32 mouse cellular contexts compared by ENCODE assay signal in the genomic region with DNA sequence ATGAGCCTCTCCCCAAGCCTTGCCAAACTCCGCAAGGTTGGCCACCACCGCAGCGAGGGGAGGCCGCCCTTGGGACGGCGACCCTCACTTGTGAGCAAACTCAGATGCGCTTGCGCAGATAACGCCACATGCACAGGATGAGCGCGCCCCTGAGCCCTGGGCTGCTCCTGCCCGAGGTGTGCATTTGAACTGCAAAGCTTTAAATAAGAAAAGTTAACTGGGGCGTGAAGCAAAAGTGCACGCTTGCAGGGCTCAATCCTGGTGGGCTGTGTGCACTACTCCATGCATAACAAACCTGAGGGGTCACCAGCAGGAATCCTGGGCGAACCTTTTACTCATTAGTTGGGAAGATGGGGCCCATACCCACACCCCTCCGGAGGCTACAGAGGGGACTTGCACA. TPM values are rescaled to one million over a fixed set of nuclear protein-coding genes. Genes with fewer than 3 reads are reported as not detected.
DNase-seq lines count a peak whose midpoint lies in the region; ATAC-seq and TF ChIP-seq lines count a peak whose summit lies in the region.
"Had no signal": no experiment of that assay in that cellular context is flagged by ENCODE, and none has a peak within 500 bp of the region (broad histone marks: within the 10 kb centered on the region; RNA-seq: fewer than 3 reads in every experiment).

No protein-coding gene starts in this region.

- no peak overlapping the region for H3K4me2 ChIP-seq in hindbrain, embryonic 14.5 days (replicated peaks)
- no peak overlapping the region for H3K4me2 ChIP-seq in hindbrain, embryonic 13.5 days
- H3K4me2 ChIP-seq in midbrain, embryonic 14.5 days (ENCODE audit: low read length) = no peak overlapping the region
- no peak overlapping the region for H3K4me2 ChIP-seq in midbrain, postnatal 0 days (ENCODE audit: low read depth, low read length, poor library complexity, severe bottlenecking)
- H3K4me2 ChIP-seq: embryonic facial prominence, embryonic 13.5 days; embryonic facial prominence, embryonic 15.5 days; forebrain, embryonic 12.5 days had no signal

- no peak for TF ChIP-seq CTCF in heart, adult 2 months (IDR thresholded peaks at IDR 0.05)
- TF ChIP-seq CTCF in midbrain, postnatal 0 days (IDR thresholded peaks at IDR 0.05) = no peak

- no peaks in the 10 kb centered on the region for H3K79me2 ChIP-seq in heart, adult 2 months (replicated peaks; ENCODE audit: control insufficient read depth, insufficient read depth, low read length)

- H3K9ac ChIP-seq in heart, adult 2 months (ENCODE audit: low read depth, low read length) = no peak overlapping the region
- no peak overlapping the region for H3K9ac ChIP-seq in hindbrain, embryonic 14.5 days
- no peak overlapping the region for H3K9ac ChIP-seq in hindbrain, embryonic 13.5 days
- no peak overlapping the region for H3K9ac ChIP-seq in midbrain, embryonic 14.5 days (replicated peaks; ENCODE audit: low read length)
- H3K9ac ChIP-seq in midbrain, postnatal 0 days (replicated peaks; ENCODE audit: low read length, poor library complexity, severe bottlenecking) = no peak overlapping the region
- H3K9ac ChIP-seq: embryonic facial prominence, embryonic 13.5 days; embryonic facial prominence, embryonic 15.5 days; forebrain, embryonic 12.5 days had no signal

- no peaks in the 10 kb centered on the region for H3K4me1 ChIP-seq in heart, adult 2 months (ENCODE audit: control insufficient read depth, insufficient read depth, low read length)
- no peaks in the 10 kb centered on the region for H3K4me1 ChIP-seq in hindbrain, embryonic 14.5 days (replicated peaks; ENCODE audit: control insufficient read depth, insufficient read depth, low read length)
- no peaks in the 10 kb centered on the region for H3K4me1 ChIP-seq in hindbrain, embryonic 13.5 days (replicated peaks)
- no peaks in the 10 kb centered on the region for H3K4me1 ChIP-seq in midbrain, embryonic 14.5 days (ENCODE audit: control insufficient read depth, insufficient read depth, low read length)
- H3K4me1 ChIP-seq in midbrain, postnatal 0 days (ENCODE audit: insufficient read depth, low read length) = no peaks in the 10 kb centered on the region
- H3K4me1 ChIP-seq: embryonic facial prominence, embryonic 13.5 days; embryonic facial prominence, embryonic 15.5 days; forebrain, embryonic 10.5 days; forebrain, embryonic 12.5 days had no signal

- no peaks in the 10 kb centered on the region for H3K27me3 ChIP-seq in heart, adult 2 months (ENCODE audit: control insufficient read depth, insufficient read depth, low read length)
- H3K27me3 ChIP-seq in hindbrain, embryonic 14.5 days (ENCODE audit: control insufficient read depth, insufficient read depth, low read length) = no peaks in the 10 kb centered on the region
- no peaks in the 10 kb centered on the region for H3K27me3 ChIP-seq in hindbrain, embryonic 13.5 days
- no peaks in the 10 kb centered on the region for H3K27me3 ChIP-seq in midbrain, embryonic 14.5 days (ENCODE audit: control insufficient read depth, insufficient read depth, low read length)
- H3K27me3 ChIP-seq in midbrain, postnatal 0 days (ENCODE audit: insufficient read depth, low read length) = no peaks in the 10 kb centered on the region
- H3K27me3 ChIP-seq: CH12.LX; embryonic facial prominence, embryonic 13.5 days; embryonic facial prominence, embryonic 15.5 days; forebrain, embryonic 12.5 days; Patski had no signal

- WGBS in heart, adult 2 months = 89% methylated on average over 16 of the region's 16 CpGs
- WGBS in hindbrain, embryonic 14.5 days = 94% methylated on average over 16 of the region's 16 CpGs
- 92% methylated on average over 16 of the region's 16 CpGs for WGBS in hindbrain, embryonic 13.5 days
- 93% methylated on average over 16 of the region's 16 CpGs for WGBS in midbrain, embryonic 14.5 days
- 90% methylated on average over 16 of the region's 16 CpGs for WGBS in midbrain, postnatal 0 days

- no peaks in the 10 kb centered on the region for H3K9me3 ChIP-seq in hindbrain, embryonic 14.5 days (ENCODE audit: control insufficient read depth, low read length)
- H3K9me3 ChIP-seq in hindbrain, embryonic 13.5 days = no peaks in the 10 kb centered on the region
- no peaks in the 10 kb centered on the region for H3K9me3 ChIP-seq in midbrain, embryonic 14.5 days (ENCODE audit: control insufficient read depth, low read length)
- H3K9me3 ChIP-seq in midbrain, postnatal 0 days (ENCODE audit: low read length) = no peaks in the 10 kb centered on the region
- H3K9me3 ChIP-seq: embryonic facial prominence, embryonic 15.5 days had no signal

- no peaks in the 10 kb centered on the region for H3K36me3 ChIP-seq in heart, adult 2 months (ENCODE audit: control insufficient read depth, insufficient read depth, low read length)
- no peaks in the 10 kb centered on the region for H3K36me3 ChIP-seq in hindbrain, embryonic 14.5 days (replicated peaks; ENCODE audit: control insufficient read depth, insufficient read depth)
- no peaks in the 10 kb centered on the region for H3K36me3 ChIP-seq in hindbrain, embryonic 13.5 days
- no peaks in the 10 kb centered on the region for H3K36me3 ChIP-seq in midbrain, embryonic 14.5 days (ENCODE audit: control insufficient read depth, insufficient read depth, low read length)
- H3K36me3 ChIP-seq in midbrain, postnatal 0 days (ENCODE audit: insufficient read depth, low read length) = no peaks in the 10 kb centered on the region
- H3K36me3 ChIP-seq: embryonic facial prominence, embryonic 13.5 days; embryonic facial prominence, embryonic 15.5 days; forebrain, embryonic 10.5 days; forebrain, embryonic 12.5 days; G1E had no signal

- no peak overlapping the region for H3K4me3 ChIP-seq in heart, adult 2 months
- H3K4me3 ChIP-seq in hindbrain, embryonic 14.5 days (replicated peaks; ENCODE audit: low read length) = no peak overlapping the region
- no peak overlapping the region for H3K4me3 ChIP-seq in hindbrain, embryonic 13.5 days
- H3K4me3 ChIP-seq in midbrain, embryonic 14.5 days (replicated peaks; ENCODE audit: low read depth, low read length) = no peak overlapping the region
- no peak overlapping the region for H3K4me3 ChIP-seq in midbrain, postnatal 0 days (ENCODE audit: low read depth, low read length)
- H3K4me3 ChIP-seq: embryonic facial prominence, embryonic 13.5 days; embryonic facial prominence, embryonic 15.5 days; erythroblast, embryonic 14.5 days; forebrain, embryonic 10.5 days; forebrain, embryonic 12.5 days had no signal

- ATAC-seq in hindbrain, embryonic 14.5 days (ENCODE audit: low FRiP score) = peak; percentile 43; the same call in 1 of the 2 replicates
- ATAC-seq in hindbrain, embryonic 13.5 days (ENCODE audit: low FRiP score) = no peak
- ATAC-seq in midbrain, embryonic 14.5 days (ENCODE audit: low FRiP score, low TSS enrichment) = peak; percentile 37; the same call in 1 of the 2 replicates
- no peak for ATAC-seq in midbrain, postnatal 0 days (ENCODE audit: low FRiP score)
- ATAC-seq: CD4-positive, CD25-positive, alpha-beta regulatory T cell, adult 4 months; forebrain, embryonic 14.5 days; forebrain, embryonic 16.5 days; Patski had no signal

- peak; percentile 79 for DNase-seq in heart, adult 11 months
- no peak for DNase-seq in heart, adult 2 months
- no peak for DNase-seq in hindbrain, embryonic 14.5 days (ENCODE audit: low spot score)
- no peak for DNase-seq in midbrain, embryonic 14.5 days
- no peak for DNase-seq in midbrain, postnatal 0 days (ENCODE audit: low spot score)
- DNase-seq: adrenal gland, adult 2 months; adrenal gland, postnatal 10 days; adrenal gland, postnatal 25 days; B cell, adult 2 months; cerebellum, adult 11 months; cerebellum, adult 18-20 months; cerebellum, adult 8-10 months; cerebellum, adult 9-11 months; cerebellum, postnatal 14 days; cerebellum, postnatal 36 days; embryo, embryonic 11 days had no signal

- no peak overlapping the region for H3K27ac ChIP-seq in heart, adult 2 months
- no peak overlapping the region for H3K27ac ChIP-seq in hindbrain, embryonic 14.5 days
- H3K27ac ChIP-seq in hindbrain, embryonic 13.5 days = no peak overlapping the region
- H3K27ac ChIP-seq in midbrain, embryonic 14.5 days (replicated peaks; ENCODE audit: low read depth, low read length) = no peak overlapping the region
- H3K27ac ChIP-seq in midbrain, postnatal 0 days (ENCODE audit: low read depth, low read length) = no peak overlapping the region
- H3K27ac ChIP-seq: embryonic facial prominence, embryonic 13.5 days; embryonic facial prominence, embryonic 15.5 days; forebrain, embryonic 10.5 days; forebrain, embryonic 12.5 days had no signal

- TF ChIP-seq EP300 in heart, adult 2 months (IDR thresholded peaks at IDR 0.05; ENCODE audit: insufficient read depth, low read depth, low read length) = no peak

- intact Hi-C loops in heart, adult 2 months (cut with DNase I) = no loop called here

- no peak for TF ChIP-seq POLR2A in heart, adult 2 months (IDR thresholded peaks at IDR 0.05; ENCODE audit: insufficient read depth, low read depth, low read length)

RNA-seq across cellular contexts. Expression of gene 4930503E14Rik, which starts 35.0 kb away (rescaled TPM):
- not detected for total RNA-seq in heart, adult 2 months (2021)
- polyA plus RNA-seq in heart, adult 2 months (2012; rRNA removed) = not detected in 2 replicates
- not detected in 2 replicates for polyA plus RNA-seq in hindbrain, embryonic 14.5 days (2014; fragmentation: Nextera tagmentation; extraction: Ambion mirVana)
- polyA plus RNA-seq in hindbrain, embryonic 13.5 days (2015; fragmentation: Nextera tagmentation; extraction: Ambion mirVana) = not detected in 2 replicates
- not detected in 2 replicates for polyA plus RNA-seq in midbrain, embryonic 14.5 days (2014; fragmentation: Nextera tagmentation; extraction: Ambion mirVana)
- not detected in 2 replicates for total RNA-seq in midbrain, postnatal 0 days (2014; rRNA removed)
- polyA plus RNA-seq in midbrain, postnatal 0 days (2015; fragmentation: Nextera tagmentation; extraction: Ambion mirVana) = not detected in 2 replicates
- total RNA-seq: adrenal gland, adult 2 months; adrenal gland, postnatal 10 days; adrenal gland, postnatal 25 days; adrenal gland, postnatal 4 days; common myeloid progenitor, adult 5-6 weeks had no signal
- polyA plus RNA-seq: adrenal gland, adult 2 months; brain, embryonic 14.5 days; CD4-positive, CD25-positive, alpha-beta regulatory T cell, adult 4 months; embryonic facial prominence, embryonic 13.5 days; embryonic facial prominence, embryonic 15.5 days; erythroblast, embryonic 14.5 days; forebrain, embryonic 10.5 days; forebrain, embryonic 12.5 days; forebrain, embryonic 14.5 days; forebrain, embryonic 16.5 days; G1E had no signal

RNA-seq across cellular contexts. Expression of gene Gm8220, which starts 37.3 kb away (rescaled TPM):
- not detected for total RNA-seq in heart, adult 2 months (2021)
- polyA plus RNA-seq in heart, adult 2 months (2012; rRNA removed) = not detected in 2 replicates
- polyA plus RNA-seq in hindbrain, embryonic 14.5 days (2014; fragmentation: Nextera tagmentation; extraction: Ambion mirVana) = not detected in 2 replicates
- polyA plus RNA-seq in hindbrain, embryonic 13.5 days (2015; fragmentation: Nextera tagmentation; extraction: Ambion mirVana) = not detected in 2 replicates
- not detected in 2 replicates for polyA plus RNA-seq in midbrain, embryonic 14.5 days (2014; fragmentation: Nextera tagmentation; extraction: Ambion mirVana)
- not detected in 2 replicates for total RNA-seq in midbrain, postnatal 0 days (2014; rRNA removed)
- not detected in 2 replicates for polyA plus RNA-seq in midbrain, postnatal 0 days (2015; fragmentation: Nextera tagmentation; extraction: Ambion mirVana)
- total RNA-seq: adrenal gland, adult 2 months; adrenal gland, postnatal 10 days; adrenal gland, postnatal 25 days; adrenal gland, postnatal 4 days; CH12.LX; common myeloid progenitor, adult 5-6 weeks had no signal
- polyA plus RNA-seq: adrenal gland, adult 2 months; brain, embryonic 14.5 days; CD4-positive, CD25-positive, alpha-beta regulatory T cell, adult 4 months; embryonic facial prominence, embryonic 11.5 days; embryonic facial prominence, embryonic 13.5 days; embryonic facial prominence, embryonic 15.5 days; erythroblast, embryonic 14.5 days; forebrain, embryonic 10.5 days; forebrain, embryonic 12.5 days; forebrain, embryonic 14.5 days; forebrain, embryonic 16.5 days; G1E; Patski had no signal

RNA-seq across cellular contexts. Expression of gene Gm8212, which starts 50.6 kb away (rescaled TPM):
- total RNA-seq in heart, adult 2 months (2021) = not detected
- not detected in 2 replicates for polyA plus RNA-seq in heart, adult 2 months (2012; rRNA removed)
- not detected in 2 replicates for polyA plus RNA-seq in hindbrain, embryonic 14.5 days (2014; fragmentation: Nextera tagmentation; extraction: Ambion mirVana)
- not detected in 2 replicates for polyA plus RNA-seq in hindbrain, embryonic 13.5 days (2015; fragmentation: Nextera tagmentation; extraction: Ambion mirVana)
- polyA plus RNA-seq in midbrain, embryonic 14.5 days (2014; fragmentation: Nextera tagmentation; extraction: Ambion mirVana) = not detected in 2 replicates
- total RNA-seq in midbrain, postnatal 0 days (2014; rRNA removed) = not detected in 2 replicates
- polyA plus RNA-seq in midbrain, postnatal 0 days (2015; fragmentation: Nextera tagmentation; extraction: Ambion mirVana) = 0.13 TPM in 1 of 2 replicates, not detected in the other
- total RNA-seq: adrenal gland, adult 2 months; adrenal gland, postnatal 10 days; adrenal gland, postnatal 25 days; adrenal gland, postnatal 4 days; CH12.LX; common myeloid progenitor, adult 5-6 weeks; G1E had no signal
- polyA plus RNA-seq: adrenal gland, adult 2 months; brain, embryonic 14.5 days; CD4-positive, CD25-positive, alpha-beta regulatory T cell, adult 4 months; embryonic facial prominence, embryonic 11.5 days; embryonic facial prominence, embryonic 13.5 days; embryonic facial prominence, embryonic 15.5 days; erythroblast, embryonic 14.5 days; forebrain, embryonic 10.5 days; forebrain, embryonic 12.5 days; forebrain, embryonic 14.5 days; forebrain, embryonic 16.5 days; Patski had no signal

Comparison
In these comparisons a context has a peak if more than half of its experiments do, and no peak if none do; other contexts are left out.
1. ATAC-seq: peak in hindbrain, embryonic 14.5 days (single experiment) and midbrain, embryonic 14.5 days (single experiment); none in hindbrain, embryonic 13.5 days (single experiment) and midbrain, postnatal 0 days (single experiment).